Mouse (Mus musculus) cortical plate, adult 2 months (tissue): ENCODE data around the gene Axin1.

ENCODE experiments used
- CTCF ChIP-seq: fragments of 200-500 bp; IDR thresholded peaks from 2 replicates; pipeline ENCODE4 v1.5.1; 2011; ENCODE audit warnings: mild to moderate bottlenecking, control low read depth, low read length; ENCODE audit not compliant: insufficient read depth; ENCODE audit errors: extremely low read depth
- POLR2A ChIP-seq: fragments of 200-500 bp; IDR thresholded peaks from 2 replicates; pipeline ENCODE4 v1.6.1; 2011; ENCODE audit warnings: mild to moderate bottlenecking, low read length, control low read depth; ENCODE audit not compliant: insufficient read depth; ENCODE audit errors: extremely low read depth

- TF ChIP-seq CTCF (no peak), POLR2A (no peak)
Observed at GRCm38 (mm10) chr17:26105619-26106018, 32.9 kb upstream of the Axin1 start.
